8 mouse cellular contexts compared by ENCODE assay signal in genomic region chr14:61556289-61557147, GRCm38 (mm10). TPM values are rescaled to one million over a fixed set of nuclear protein-coding genes. Genes with fewer than 3 reads are reported as not detected.
DNase-seq lines count a peak whose midpoint lies in the region; ATAC-seq lines count a peak whose summit lies in the region.

Gene Spryd7 (minus strand): TSS chr14:61556886.

- peak within 1 kb of the TSS; percentile 85 for H3K9ac ChIP-seq in heart, embryonic 16.5 days (ENCODE audit: low read length)
- peak within 1 kb of the TSS; percentile 89 for H3K9ac ChIP-seq in liver, embryonic 15.5 days
- peak within 1 kb of the TSS; percentile 71 for H3K9ac ChIP-seq in neural tube, embryonic 12.5 days

- peak; percentile 99 for ATAC-seq in heart, embryonic 16.5 days (replicated peaks; ENCODE audit: extremely low read depth, insufficient read depth, low FRiP score)
- ATAC-seq in liver, embryonic 15.5 days (ENCODE audit: insufficient read depth), result peak; percentile 97
- peak; percentile 97 for ATAC-seq in neural tube, embryonic 12.5 days (ENCODE audit: low FRiP score, low read depth)

- 0 out of 2 replicates have a peak, but pooled peaks cover 2% of the 10 kb centered on the region for H3K9me3 ChIP-seq in forebrain, embryonic 10.5 days
- H3K9me3 ChIP-seq in heart, embryonic 16.5 days (replicated peaks; ENCODE audit: control insufficient read depth, low read length), result peaks cover 4% of the 10 kb centered on the region
- no peaks in the 10 kb centered on the region for H3K9me3 ChIP-seq in liver, embryonic 15.5 days (replicated peaks)
- H3K9me3 ChIP-seq in neural tube, embryonic 12.5 days, result no peaks in the 10 kb centered on the region

- peak within 1 kb of the TSS; percentile 92 for H3K27ac ChIP-seq in forebrain, embryonic 10.5 days
- H3K27ac ChIP-seq in heart, embryonic 16.5 days (ENCODE audit: low read length), result peak within 1 kb of the TSS; percentile 89
- peak within 1 kb of the TSS; percentile 85 for H3K27ac ChIP-seq in liver, embryonic 15.5 days (replicated peaks)
- H3K27ac ChIP-seq in neural tube, embryonic 12.5 days, result peak within 1 kb of the TSS; percentile 53; the same call in 1 of the 2 replicates

- DNase-seq in CD8-positive naive resting alpha-beta T cell, adult 2 months (ENCODE audit: low read depth in 2 of 2, low spot score in 2 of 2), result peak; percentile 95 to 97
- peak; percentile 97 for DNase-seq in c-Kit-positive CD71-negative TER-119-negative erythroid progenitor cells, embryonic 14.5 days (ENCODE audit: low read depth)
- DNase-seq in forebrain, embryonic 10.5 days (ENCODE audit: extremely low spot score, low spot score), result peak; percentile 98
- DNase-seq in kidney, postnatal 36 days, result peak; percentile 98 to 99
- DNase-seq in telencephalon, adult 2 months (ENCODE audit: low read depth, low spot score), result peak; percentile 97

- under 1% methylated on average over 72 of the region's 72 CpGs for WGBS in forebrain, embryonic 10.5 days
- 0% methylated on average over 72 of the region's 72 CpGs for WGBS in heart, embryonic 16.5 days
- under 1% methylated on average over 72 of the region's 72 CpGs for WGBS in liver, embryonic 15.5 days (ENCODE audit: insufficient replicate concordance)
- WGBS in neural tube, embryonic 12.5 days, result under 1% methylated on average over 71 of the region's 72 CpGs

- peak within 1 kb of the TSS; percentile 97 for H3K4me2 ChIP-seq in heart, embryonic 16.5 days (ENCODE audit: low read depth, low read length)
- H3K4me2 ChIP-seq in liver, embryonic 15.5 days, result peak within 1 kb of the TSS; percentile 100
- H3K4me2 ChIP-seq in neural tube, embryonic 12.5 days (replicated peaks), result peak within 1 kb of the TSS; percentile 88

- H3K36me3 ChIP-seq in forebrain, embryonic 10.5 days (replicated peaks), result peaks cover 5% of the 10 kb centered on the region; the same call in 1 of the 2 replicates
- H3K36me3 ChIP-seq in heart, embryonic 16.5 days (ENCODE audit: control insufficient read depth, insufficient read depth), result no peaks in the 10 kb centered on the region
- H3K36me3 ChIP-seq in liver, embryonic 15.5 days (replicated peaks), result no peaks in the 10 kb centered on the region
- no peaks in the 10 kb centered on the region for H3K36me3 ChIP-seq in neural tube, embryonic 12.5 days

- peaks cover 17% of the 10 kb centered on the region for H3K4me1 ChIP-seq in forebrain, embryonic 10.5 days
- peaks cover 2% of the 10 kb centered on the region; the same call in 1 of the 2 replicates for H3K4me1 ChIP-seq in heart, embryonic 16.5 days (ENCODE audit: control insufficient read depth, insufficient read depth, low read length)
- peaks cover 25% of the 10 kb centered on the region for H3K4me1 ChIP-seq in liver, embryonic 15.5 days (replicated peaks)
- H3K4me1 ChIP-seq in neural tube, embryonic 12.5 days, result 0 out of 2 replicates have a peak, but pooled peaks cover 5% of the 10 kb centered on the region

- peak within 1 kb of the TSS; percentile 76 for H3K4me3 ChIP-seq in forebrain, embryonic 10.5 days
- peak within 1 kb of the TSS; percentile 87 for H3K4me3 ChIP-seq in heart, embryonic 16.5 days (ENCODE audit: low read length)
- peak within 1 kb of the TSS; percentile 80 for H3K4me3 ChIP-seq in liver, embryonic 15.5 days (replicated peaks)
- peak within 1 kb of the TSS; percentile 68 for H3K4me3 ChIP-seq in neural tube, embryonic 12.5 days

- peaks cover 19% of the 10 kb centered on the region; the same call in 1 of the 2 replicates for H3K27me3 ChIP-seq in forebrain, embryonic 10.5 days (ENCODE audit: poor library complexity, severe bottlenecking)
- no peaks in the 10 kb centered on the region for H3K27me3 ChIP-seq in heart, embryonic 16.5 days (ENCODE audit: control insufficient read depth, insufficient read depth, low read length)
- H3K27me3 ChIP-seq in liver, embryonic 15.5 days, result peaks cover 6% of the 10 kb centered on the region
- no peaks in the 10 kb centered on the region for H3K27me3 ChIP-seq in neural tube, embryonic 12.5 days (replicated peaks)

RNA-seq across cellular contexts. Expression of gene Spryd7, which starts in this region (rescaled TPM):
- polyA plus RNA-seq in forebrain, embryonic 10.5 days (2016; fragmentation: Nextera tagmentation; extraction: Ambion mirVana), result 13.8 and 14.1 TPM in 2 replicates
- polyA plus RNA-seq in heart, embryonic 16.5 days (2015; fragmentation: Nextera tagmentation; extraction: Ambion mirVana), result 22.4 and 29.6 TPM in 2 replicates
- 6.8 and 8.3 TPM in 2 replicates for polyA plus RNA-seq in liver, embryonic 15.5 days (2015; fragmentation: Nextera tagmentation; extraction: Ambion mirVana)
- 22.5 and 24.8 TPM in 2 replicates for polyA plus RNA-seq in neural tube, embryonic 12.5 days (2016; fragmentation: Nextera tagmentation; extraction: Ambion mirVana)

Comparison
In these comparisons a context has a peak if more than half of its experiments do, and no peak if none do; other contexts are left out.
1. Peak in every context shown above with its lines: DNase-seq, ATAC-seq, H3K4me3 ChIP-seq and H3K27ac ChIP-seq.